Mouse (Mus musculus) urinary bladder, postnatal 4 days (tissue): ENCODE measurements around the gene Prss28.

Source experiments
- DNase-seq, 2 experiments: peaks; one replicate each; pipeline ENCODE4 v3.0.0; 2021 to 2022; ENCODE audit warnings: low spot score in 2 of 2

The Prss28 gene

DNA sequence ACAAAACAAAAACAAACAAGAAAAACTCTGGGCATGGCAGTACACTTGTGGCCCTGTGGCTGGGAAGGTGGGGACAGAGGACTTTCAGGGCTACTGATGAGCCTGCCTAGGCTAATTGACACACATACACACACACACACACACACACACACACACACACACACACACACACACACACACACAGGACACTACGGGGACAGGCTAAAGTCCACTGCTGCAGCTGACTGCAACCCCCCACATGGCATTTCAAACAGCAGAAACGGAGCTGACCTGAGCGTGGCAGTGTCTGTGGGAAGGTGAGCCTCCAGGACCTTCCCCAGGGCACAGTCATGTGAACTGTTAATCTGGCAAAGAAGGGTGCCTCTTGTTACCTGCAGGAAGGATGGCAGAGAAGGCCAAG is 33.0 kb downstream of the Prss28 start:
- DNase-seq: no peak

DNA sequence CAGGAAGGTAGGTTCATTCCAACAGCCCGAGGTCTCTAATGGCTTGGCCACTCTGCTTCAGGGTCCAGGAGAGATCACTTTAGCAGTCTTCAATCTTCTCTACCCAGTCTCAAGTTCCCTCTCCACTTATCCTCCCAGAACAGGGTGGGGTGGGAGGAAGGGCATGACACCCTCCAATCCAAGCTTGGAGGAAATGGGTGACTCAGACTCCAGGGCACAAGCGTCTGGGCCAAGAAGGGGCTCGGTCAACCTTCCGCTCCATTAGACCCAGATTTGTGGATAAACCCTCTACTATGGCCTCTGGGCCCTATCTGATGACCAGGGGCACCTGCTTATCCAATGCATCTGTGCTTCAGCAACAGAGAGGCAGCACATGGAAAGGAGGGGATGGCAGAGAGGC is 37.0 kb downstream of the Prss28 start, which contains the start of gene Tpsab1:
Gene Tpsab1, minus strand, starts transcription at position 101 of the 400 bp plus-strand sequence.
- DNase-seq: no peak

DNA sequence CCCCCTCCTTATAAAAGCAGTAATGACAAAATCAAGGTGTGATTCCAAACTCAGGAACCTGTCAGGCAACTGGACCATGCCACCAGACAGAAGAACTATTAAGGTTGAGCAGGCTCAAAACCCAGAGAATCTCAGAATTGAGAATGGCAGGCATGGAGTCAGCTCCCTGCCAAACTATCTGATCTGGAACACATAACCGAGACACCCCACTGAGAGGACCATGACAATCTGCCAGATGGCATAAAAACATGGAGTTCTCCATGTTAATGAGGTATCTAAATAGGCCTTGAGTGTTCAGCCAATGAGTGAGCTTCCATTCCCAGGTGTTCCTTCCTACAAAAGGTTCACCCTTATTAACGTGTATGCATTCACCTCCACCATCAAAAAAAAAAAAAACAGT is 52.8 kb downstream of the Prss28 start:
- DNase-seq: no peak
